Mouse (Mus musculus) kidney, embryonic 15.5 days (tissue): ENCODE data around the gene Fiz1. TPM values are rescaled to one million over a fixed set of nuclear protein-coding genes. Genes with fewer than 3 reads are reported as not detected.

Experiments
- ATAC-seq: fragments of 200-750 bp; cut with Nextera tagmentation; replicated peaks from 2 replicates; pipeline ENCODE4 v1.8.0; 2017; ENCODE audit warnings: moderate TSS enrichment; ENCODE audit not compliant: low FRiP score
- H3K27ac ChIP-seq: fragments of 300-500 bp; sonication (generic); 2 replicates; pipeline ENCODE4 v1.5.1; 2015; ENCODE audit warnings: mild to moderate bottlenecking, inconsistent platforms
- H3K27me3 ChIP-seq: fragments of 300-500 bp; sonication (generic); 2 replicates; pipeline ENCODE4 v1.6.1; 2015; ENCODE audit warnings: inconsistent platforms
- H3K36me3 ChIP-seq: fragments of 300-500 bp; sonication (generic); 2 replicates; pipeline ENCODE4 v1.6.1; 2015; ENCODE audit warnings: inconsistent platforms
- H3K4me1 ChIP-seq: fragments of 300-500 bp; sonication (generic); 2 replicates; pipeline ENCODE4 v1.6.1; 2015; ENCODE audit warnings: inconsistent platforms
- H3K4me2 ChIP-seq: fragments of 300-500 bp; sonication (generic); 2 replicates; pipeline ENCODE4 v1.6.1; 2015; ENCODE audit warnings: moderate library complexity, mild to moderate bottlenecking, inconsistent platforms
- H3K4me3 ChIP-seq: fragments of 300-500 bp; sonication (generic); replicated peaks from 2 replicates; pipeline ENCODE4 v1.5.1; 2015; ENCODE audit warnings: mild to moderate bottlenecking, inconsistent platforms
- H3K9ac ChIP-seq: fragments of 300-500 bp; sonication (generic); 2 replicates; pipeline ENCODE4 v1.6.1; 2015; ENCODE audit warnings: mild to moderate bottlenecking, inconsistent platforms
- H3K9me3 ChIP-seq: fragments of 300-500 bp; sonication (generic); replicated peaks from 2 replicates; pipeline ENCODE4 v1.6.1; 2016; ENCODE audit warnings: inconsistent platforms
- WGBS: fragments of 180-500 bp; shearing (Covaris S2); methylation state at CpG from one replicate; pipeline ENCODE4 v1.1.7; 2015; ENCODE audit warnings: mixed read lengths; 5-methylcytosine and 5-hydroxymethylcytosine counted together
- polyA plus RNA-seq: library from polyadenylated mRNA; unstranded; fragments of >200 nt; fragmentation: Nextera tagmentation; extraction: Ambion mirVana; gene quantifications from 2 replicates; pipeline ENCODE4 v1.2.1, GENCODE M21; 2015

The Fiz1 gene
- polyA plus RNA-seq, 1 experiment from 2014 or later, result 53.1 TPM

- Histone ChIP-seq H3K27me3 (peaks cover 7% of the 10 kb centered on the region; the same call in 1 of the 2 replicates), H3K36me3 (peaks cover 32% of the 10 kb centered on the region), H3K9ac (peak overlapping the region; percentile 79), H3K4me2 (peak overlapping the region; percentile 78), H3K4me3 (peak overlapping the region; percentile 68), H3K9me3 (peaks cover 3% of the 10 kb centered on the region), H3K27ac (peak overlapping the region; percentile 72), H3K4me1 (peaks cover 27% of the 10 kb centered on the region)
- 0 out of 2 replicates have a peak, but pooled peaks have one; percentile 9 for ATAC-seq
- 7% methylated on average over 18 of the region's 19 CpGs for WGBS
Measured at GRCm38 (mm10) chr7:4995268-4996002, 19.1 kb downstream of the Fiz1 start.

- Histone ChIP-seq H3K9ac (no peak overlapping the region), H3K4me3 (peak overlapping the region; percentile 68; the same call in 1 of the 2 replicates), H3K4me1 (peaks cover 27% of the 10 kb centered on the region), H3K36me3 (peaks cover 32% of the 10 kb centered on the region), H3K4me2 (peak overlapping the region; percentile 78), H3K9me3 (peaks cover 3% of the 10 kb centered on the region), H3K27me3 (peaks cover 7% of the 10 kb centered on the region; the same call in 1 of the 2 replicates), H3K27ac (no peak overlapping the region)
- no peak; the same call in 1 of the 2 replicates for ATAC-seq
- 56% methylated on average over 59 of the region's 59 CpGs for WGBS
Measured at GRCm38 (mm10) chr7:4993999-4994788, 20.3 kb downstream of the Fiz1 start.

- H3K9ac ChIP-seq, result no peak overlapping the region
- WGBS, result 45% methylated on average over 55 of the region's 55 CpGs
Measured at GRCm38 (mm10) chr7:4993347-4993998, 21.0 kb downstream of the Fiz1 start.

GRCm38 (mm10) chr7:4988250-4988649 is 26.2 kb downstream of the Fiz1 start:
- WGBS, result 63% methylated on average over 2 of the region's 2 CpGs
- H3K9ac ChIP-seq, result no peak overlapping the region
- ATAC-seq, result no peak
- no peak overlapping the region for H3K27ac ChIP-seq
- no peak overlapping the region for H3K4me2 ChIP-seq
- no peaks in the 10 kb centered on the region for H3K4me1 ChIP-seq
- no peaks in the 10 kb centered on the region for H3K9me3 ChIP-seq
- H3K4me3 ChIP-seq, result no peak overlapping the region
- H3K27me3 ChIP-seq, result no peaks in the 10 kb centered on the region
- peaks cover 22% of the 10 kb centered on the region for H3K36me3 ChIP-seq

More at GRCm38 (mm10) chr7:4993347-4993998, 21.0 kb downstream of the Fiz1 start:
- no peak for ATAC-seq
- Histone ChIP-seq H3K9me3 (peaks cover 3% of the 10 kb centered on the region), H3K27ac (no peak overlapping the region), H3K27me3 (peaks cover 7% of the 10 kb centered on the region; the same call in 1 of the 2 replicates), H3K4me1 (peaks cover 27% of the 10 kb centered on the region), H3K4me2 (peak overlapping the region; percentile 78), H3K36me3 (peaks cover 32% of the 10 kb centered on the region), H3K4me3 (0 out of 2 replicates have a peak overlapping the region, but pooled peaks have one; percentile 68)

GRCm38 (mm10) chr7:4976832-4977231 is 37.7 kb downstream of the Fiz1 start:
- Histone ChIP-seq H3K4me1 (0 out of 2 replicates have a peak, but pooled peaks cover 1% of the 10 kb centered on the region), H3K4me2 (no peak overlapping the region), H3K4me3 (no peak overlapping the region), H3K27ac (no peak overlapping the region), H3K27me3 (no peaks in the 10 kb centered on the region), H3K9me3 (no peaks in the 10 kb centered on the region), H3K9ac (no peak overlapping the region), H3K36me3 (no peaks in the 10 kb centered on the region)
- 90% methylated on average over 7 of the region's 7 CpGs for WGBS
- no peak for ATAC-seq

GRCm38 (mm10) chr7:4975455-4975854 is 39.0 kb downstream of the Fiz1 start:
- Histone ChIP-seq H3K4me2 (no peak overlapping the region), H3K27me3 (no peaks in the 10 kb centered on the region), H3K4me3 (no peak overlapping the region), H3K9ac (no peak overlapping the region), H3K27ac (no peak overlapping the region), H3K9me3 (no peaks in the 10 kb centered on the region), H3K36me3 (no peaks in the 10 kb centered on the region), H3K4me1 (0 out of 2 replicates have a peak, but pooled peaks cover 3% of the 10 kb centered on the region)
- 68% methylated on average over 4 of the region's 4 CpGs for WGBS
- ATAC-seq, result no peak

GRCm38 (mm10) chr7:4972321-4973047 is 42.0 kb downstream of the Fiz1 start:
- Histone ChIP-seq H3K4me2 (no peak overlapping the region), H3K4me1 (0 out of 2 replicates have a peak, but pooled peaks cover 3% of the 10 kb centered on the region), H3K9me3 (no peaks in the 10 kb centered on the region), H3K27ac (no peak overlapping the region), H3K9ac (no peak overlapping the region), H3K27me3 (no peaks in the 10 kb centered on the region), H3K4me3 (no peak overlapping the region), H3K36me3 (no peaks in the 10 kb centered on the region)
- 62% methylated on average over 18 of the region's 18 CpGs for WGBS
- ATAC-seq, result no peak

GRCm38 (mm10) chr7:4971710-4972109 is 42.8 kb downstream of the Fiz1 start:
- Histone ChIP-seq H3K4me3 (no peak overlapping the region), H3K4me2 (no peak overlapping the region), H3K9ac (no peak overlapping the region), H3K4me1 (0 out of 2 replicates have a peak, but pooled peaks cover 3% of the 10 kb centered on the region), H3K27me3 (0 out of 2 replicates have a peak, but pooled peaks cover 3% of the 10 kb centered on the region), H3K9me3 (no peaks in the 10 kb centered on the region), H3K36me3 (no peaks in the 10 kb centered on the region), H3K27ac (no peak overlapping the region)
- WGBS, result 22% methylated on average over 7 of the region's 7 CpGs
- ATAC-seq, result no peak

GRCm38 (mm10) chr7:4971068-4971467 is 43.4 kb downstream of the Fiz1 start, which contains the start of gene Sbk3:
Gene Sbk3, minus strand, starts transcription at chr7:4971168.
- Histone ChIP-seq H3K36me3 (no peaks in the 10 kb centered on the region), H3K4me3 (no peak within 1 kb of the TSS), H3K27me3 (0 out of 2 replicates have a peak, but pooled peaks cover 3% of the 10 kb centered on the region), H3K4me1 (0 out of 2 replicates have a peak, but pooled peaks cover 3% of the 10 kb centered on the region), H3K27ac (no peak within 1 kb of the TSS), H3K9ac (no peak within 1 kb of the TSS), H3K9me3 (no peaks in the 10 kb centered on the region), H3K4me2 (no peak within 1 kb of the TSS)
- no peak for ATAC-seq
- WGBS, result 42% methylated on average over 6 of the region's 6 CpGs

GRCm38 (mm10) chr7:4964988-4965387 is 49.5 kb downstream of the Fiz1 start:
- ATAC-seq, result no peak
- 0 out of 2 replicates have a peak, but pooled peaks cover 3% of the 10 kb centered on the region for H3K4me1 ChIP-seq
- no peaks in the 10 kb centered on the region for H3K36me3 ChIP-seq
- no peak overlapping the region for H3K4me2 ChIP-seq
- H3K27me3 ChIP-seq, result 0 out of 2 replicates have a peak, but pooled peaks cover 3% of the 10 kb centered on the region
- no peaks in the 10 kb centered on the region for H3K9me3 ChIP-seq
- H3K4me3 ChIP-seq, result no peak overlapping the region
- 80% methylated on average over 5 of the region's 5 CpGs for WGBS
- no peak overlapping the region for H3K27ac ChIP-seq
- no peak overlapping the region for H3K9ac ChIP-seq

- H3K4me3 ChIP-seq, result peak within 1 kb of the TSS; percentile 12; the same call in 1 of the 2 replicates
- no peak within 1 kb of the TSS for H3K9ac ChIP-seq
Measured at GRCm38 (mm10) chr7:4964272-4964671, 50.2 kb downstream of the Fiz1 start, which contains the start of gene Sbk2. Gene Sbk2, minus strand, starts transcription at chr7:4964406.

More at GRCm38 (mm10) chr7:4964272-4964671, 50.2 kb downstream of the Fiz1 start, which contains the start of gene Sbk2:
- Histone ChIP-seq H3K9me3 (no peaks in the 10 kb centered on the region), H3K36me3 (no peaks in the 10 kb centered on the region), H3K27ac (no peak within 1 kb of the TSS), H3K4me1 (0 out of 2 replicates have a peak, but pooled peaks cover 3% of the 10 kb centered on the region), H3K27me3 (0 out of 2 replicates have a peak, but pooled peaks cover 3% of the 10 kb centered on the region), H3K4me2 (peak within 1 kb of the TSS; percentile 45)
- peak; percentile 83 for ATAC-seq
- 3% methylated on average over 10 of the region's 10 CpGs for WGBS
